Mouse (Mus musculus): Measurements from ENCODE around the gene Hist1h2aa. TPM values are rescaled to one million over a fixed set of nuclear protein-coding genes. Genes with fewer than 3 reads are reported as not detected.

Gene Hist1h2aa
- not detected in 2 replicates for polyA plus RNA-seq (2015; fragmentation: Nextera tagmentation; extraction: Ambion mirVana)

- no peak within 1 kb of the TSS for H3K4me3 ChIP-seq (ENCODE audit: low read depth, low read length)
- H3K4me1 ChIP-seq (ENCODE audit: control insufficient read depth, insufficient read depth, low read length): no peaks in the 10 kb centered on the region
- no peaks in the 10 kb centered on the region for H3K27me3 ChIP-seq (ENCODE audit: control insufficient read depth, insufficient read depth, low read depth, low read length)
- H3K36me3 ChIP-seq (ENCODE audit: control insufficient read depth, insufficient read depth, low read length): no peaks in the 10 kb centered on the region
- no peaks in the 10 kb centered on the region for H3K9me3 ChIP-seq (replicated peaks; ENCODE audit: control insufficient read depth, low read length, poor library complexity, severe bottlenecking)
- no peak within 1 kb of the TSS for H3K4me2 ChIP-seq (ENCODE audit: low read length)
- H3K27ac ChIP-seq (ENCODE audit: low read length): no peak within 1 kb of the TSS
- ATAC-seq: no peak
- H3K9ac ChIP-seq (ENCODE audit: low read depth, low read length): no peak within 1 kb of the TSS
- 93% methylated on average over 10 of the region's 10 CpGs for WGBS
Observed at GRCm38 (mm10) chr13:23934211-23934520, at the start of gene Hist1h2aa. Gene Hist1h2aa (plus strand): TSS chr13:23934462.

DNA sequence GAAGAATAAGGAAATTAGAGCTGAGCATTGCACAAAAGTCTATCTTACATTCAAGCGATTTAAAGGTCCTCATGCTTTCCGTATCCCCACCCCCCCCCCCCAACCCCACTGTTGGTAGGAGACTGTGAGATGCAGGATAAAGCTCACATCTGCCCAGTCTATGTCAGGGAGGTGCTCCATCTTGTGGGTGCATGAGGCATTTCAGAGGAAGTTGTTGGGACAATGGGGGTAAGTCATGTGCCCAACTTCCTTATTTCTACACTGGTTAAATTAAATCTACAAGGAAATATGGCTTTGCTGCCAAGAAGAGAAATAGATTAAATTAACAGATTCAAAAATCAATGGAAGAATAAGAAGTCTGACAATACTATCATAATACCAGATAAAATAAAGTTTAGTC is 48.7 kb upstream of the Hist1h2aa start:
- H3K27ac ChIP-seq (ENCODE audit: low read length): no peak overlapping the region
- no peaks in the 10 kb centered on the region for H3K9me3 ChIP-seq (replicated peaks; ENCODE audit: control insufficient read depth, low read length, poor library complexity, severe bottlenecking)
- no peak overlapping the region for H3K4me2 ChIP-seq (ENCODE audit: low read length)
- H3K36me3 ChIP-seq (ENCODE audit: control insufficient read depth, insufficient read depth, low read length): no peaks in the 10 kb centered on the region
- ATAC-seq: no peak
- no peaks in the 10 kb centered on the region for H3K4me1 ChIP-seq (ENCODE audit: control insufficient read depth, insufficient read depth, low read length)
- no peaks in the 10 kb centered on the region for H3K27me3 ChIP-seq (ENCODE audit: control insufficient read depth, insufficient read depth, low read depth, low read length)
- H3K9ac ChIP-seq (ENCODE audit: low read depth, low read length): no peak overlapping the region
- WGBS: 29% methylated on average over 2 of the region's 2 CpGs
- H3K4me3 ChIP-seq (ENCODE audit: low read depth, low read length): no peak overlapping the region

GRCm38 (mm10) chr13:23887026-23887725 is 47.1 kb upstream of the Hist1h2aa start:
- Histone ChIP-seq H3K9ac (ENCODE audit: low read depth, low read length) (no peak overlapping the region), H3K27ac (ENCODE audit: low read length) (no peak overlapping the region), H3K36me3 (ENCODE audit: control insufficient read depth, insufficient read depth, low read length) (no peaks in the 10 kb centered on the region), H3K4me3 (ENCODE audit: low read depth, low read length) (no peak overlapping the region), H3K9me3 (replicated peaks; ENCODE audit: control insufficient read depth, low read length, poor library complexity, severe bottlenecking) (no peaks in the 10 kb centered on the region), H3K27me3 (ENCODE audit: control insufficient read depth, insufficient read depth, low read depth, low read length) (no peaks in the 10 kb centered on the region), H3K4me1 (ENCODE audit: control insufficient read depth, insufficient read depth, low read length) (no peaks in the 10 kb centered on the region), H3K4me2 (ENCODE audit: low read length) (no peak overlapping the region)
- 87% methylated on average over 3 of the region's 3 CpGs for WGBS
- ATAC-seq: no peak

DNA sequence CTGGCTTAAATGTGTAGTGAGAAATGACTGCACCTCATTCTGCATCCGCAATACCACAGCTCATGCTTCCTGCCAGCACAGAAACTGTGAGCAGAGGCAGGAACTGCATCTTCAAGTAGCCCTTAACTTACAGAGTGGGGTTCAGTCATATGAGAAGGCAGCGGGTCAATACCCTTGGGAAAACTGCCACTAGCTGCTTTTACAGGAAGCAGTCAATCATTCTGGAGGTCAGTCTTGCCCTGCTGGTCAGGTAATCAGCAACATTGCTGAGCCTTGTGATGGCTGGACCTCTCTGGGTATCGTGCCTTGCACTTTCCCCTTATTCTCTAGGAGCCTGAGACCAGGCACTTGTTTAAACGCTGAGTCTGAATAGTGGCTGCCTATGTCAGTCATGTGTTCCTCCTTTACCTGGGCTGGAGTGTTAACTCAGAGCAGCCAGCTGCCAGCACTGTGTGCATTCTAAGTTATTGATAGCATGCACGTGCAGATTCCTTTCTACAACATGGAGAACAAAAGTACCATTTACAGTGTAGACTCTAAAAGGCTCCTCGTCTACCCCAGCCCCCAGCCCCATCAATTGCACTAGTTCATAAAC is 45.2 kb upstream of the Hist1h2aa start:
- Histone ChIP-seq H3K9ac (ENCODE audit: low read depth, low read length) (no peak overlapping the region), H3K4me3 (ENCODE audit: low read depth, low read length) (no peak overlapping the region), H3K4me2 (ENCODE audit: low read length) (no peak overlapping the region), H3K36me3 (ENCODE audit: control insufficient read depth, insufficient read depth, low read length) (no peaks in the 10 kb centered on the region), H3K9me3 (replicated peaks; ENCODE audit: control insufficient read depth, low read length, poor library complexity, severe bottlenecking) (no peaks in the 10 kb centered on the region), H3K4me1 (ENCODE audit: control insufficient read depth, insufficient read depth, low read length) (0 out of 2 replicates have a peak, but pooled peaks cover 2% of the 10 kb centered on the region), H3K27ac (ENCODE audit: low read length) (no peak overlapping the region), H3K27me3 (ENCODE audit: control insufficient read depth, insufficient read depth, low read depth, low read length) (no peaks in the 10 kb centered on the region)
- 82% methylated on average over 6 of the region's 6 CpGs for WGBS
- ATAC-seq: no peak

- ATAC-seq: no peak
- no peak overlapping the region for H3K9ac ChIP-seq (ENCODE audit: low read depth, low read length)
- H3K9me3 ChIP-seq (replicated peaks; ENCODE audit: control insufficient read depth, low read length, poor library complexity, severe bottlenecking): no peaks in the 10 kb centered on the region
- no peaks in the 10 kb centered on the region for H3K27me3 ChIP-seq (ENCODE audit: control insufficient read depth, insufficient read depth, low read depth, low read length)
- 7% methylated on average over 9 of the region's 9 CpGs for WGBS
- no peak overlapping the region for H3K4me2 ChIP-seq (ENCODE audit: low read length)
- H3K4me3 ChIP-seq (ENCODE audit: low read depth, low read length): no peak overlapping the region
- H3K27ac ChIP-seq (ENCODE audit: low read length): no peak overlapping the region
- H3K4me1 ChIP-seq (ENCODE audit: control insufficient read depth, insufficient read depth, low read length): 0 out of 2 replicates have a peak, but pooled peaks cover 2% of the 10 kb centered on the region
- no peaks in the 10 kb centered on the region for H3K36me3 ChIP-seq (ENCODE audit: control insufficient read depth, insufficient read depth, low read length)
Observed at GRCm38 (mm10) chr13:23892592-23893268, 41.5 kb upstream of the Hist1h2aa start.

- H3K36me3 ChIP-seq (ENCODE audit: control insufficient read depth, insufficient read depth, low read length): no peaks in the 10 kb centered on the region
- no peaks in the 10 kb centered on the region for H3K9me3 ChIP-seq (replicated peaks; ENCODE audit: control insufficient read depth, low read length, poor library complexity, severe bottlenecking)
- no peak overlapping the region for H3K9ac ChIP-seq (ENCODE audit: low read depth, low read length)
- H3K27ac ChIP-seq (ENCODE audit: low read length): no peak overlapping the region
- ATAC-seq: peak; percentile 58
- H3K27me3 ChIP-seq (ENCODE audit: control insufficient read depth, insufficient read depth, low read depth, low read length): no peaks in the 10 kb centered on the region
- H3K4me2 ChIP-seq (ENCODE audit: low read length): no peak overlapping the region
- WGBS: 6% methylated on average over 4 of the region's 4 CpGs
- H3K4me3 ChIP-seq (ENCODE audit: low read depth, low read length): no peak overlapping the region
- 0 out of 2 replicates have a peak, but pooled peaks cover 2% of the 10 kb centered on the region for H3K4me1 ChIP-seq (ENCODE audit: control insufficient read depth, insufficient read depth, low read length)
Observed at GRCm38 (mm10) chr13:23893269-23893593, 41.0 kb upstream of the Hist1h2aa start.

DNA sequence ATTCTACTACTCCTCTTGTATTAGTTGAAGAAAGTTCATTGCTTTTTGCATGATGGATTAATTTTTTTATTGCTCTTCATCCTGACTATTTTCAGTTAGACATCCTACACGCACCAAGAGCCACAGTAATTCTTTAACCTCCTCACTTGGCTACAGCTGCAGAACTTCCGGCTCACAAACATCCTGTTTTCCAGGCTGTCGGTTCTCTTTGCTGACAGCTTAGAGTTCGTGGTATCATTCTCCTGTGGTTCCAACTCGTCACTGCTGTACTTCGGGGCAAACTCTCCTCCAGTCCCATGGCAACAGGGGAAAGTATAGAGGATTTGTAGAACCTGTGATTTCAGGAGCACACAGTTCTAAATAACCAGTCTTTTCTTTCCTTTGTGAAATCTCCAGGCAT is 36.0 kb upstream of the Hist1h2aa start:
- no peaks in the 10 kb centered on the region for H3K27me3 ChIP-seq (ENCODE audit: control insufficient read depth, insufficient read depth, low read depth, low read length)
- no peak overlapping the region for H3K4me3 ChIP-seq (ENCODE audit: low read depth, low read length)
- no peaks in the 10 kb centered on the region for H3K4me1 ChIP-seq (ENCODE audit: control insufficient read depth, insufficient read depth, low read length)
- no peak overlapping the region for H3K27ac ChIP-seq (ENCODE audit: low read length)
- H3K36me3 ChIP-seq (ENCODE audit: control insufficient read depth, insufficient read depth, low read length): no peaks in the 10 kb centered on the region
- WGBS: 39% methylated on average over 6 of the region's 6 CpGs
- H3K9me3 ChIP-seq (replicated peaks; ENCODE audit: control insufficient read depth, low read length, poor library complexity, severe bottlenecking): no peaks in the 10 kb centered on the region
- no peak overlapping the region for H3K9ac ChIP-seq (ENCODE audit: low read depth, low read length)
- no peak for ATAC-seq
- H3K4me2 ChIP-seq (ENCODE audit: low read length): no peak overlapping the region

DNA sequence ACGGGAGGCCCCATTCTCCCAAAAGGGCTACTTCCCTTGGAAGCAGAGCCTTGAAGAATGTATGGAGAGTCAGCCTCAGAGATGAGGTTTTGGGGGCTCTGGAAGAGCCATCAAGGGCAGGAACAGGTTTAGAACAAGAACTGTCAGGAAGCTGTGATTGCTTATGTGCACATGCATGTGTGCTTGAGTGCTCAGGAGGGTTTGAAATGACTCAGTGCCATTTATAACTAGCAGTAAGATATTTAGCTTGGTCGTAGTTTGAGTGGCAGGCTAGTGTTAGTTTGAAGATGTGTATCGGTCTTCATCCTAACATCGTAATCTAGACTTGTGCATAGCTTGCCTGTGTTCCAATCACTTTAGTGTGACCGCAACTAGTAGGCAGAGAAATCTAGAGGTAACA is 27.4 kb upstream of the Hist1h2aa start:
- no peak overlapping the region for H3K9ac ChIP-seq (ENCODE audit: low read depth, low read length)
- H3K27me3 ChIP-seq (ENCODE audit: control insufficient read depth, insufficient read depth, low read depth, low read length): no peaks in the 10 kb centered on the region
- no peak for ATAC-seq
- no peaks in the 10 kb centered on the region for H3K9me3 ChIP-seq (replicated peaks; ENCODE audit: control insufficient read depth, low read length, poor library complexity, severe bottlenecking)
- 94% methylated on average over 5 of the region's 5 CpGs for WGBS
- H3K27ac ChIP-seq (ENCODE audit: low read length): no peak overlapping the region
- no peak overlapping the region for H3K4me3 ChIP-seq (ENCODE audit: low read depth, low read length)
- H3K36me3 ChIP-seq (ENCODE audit: control insufficient read depth, insufficient read depth, low read length): no peaks in the 10 kb centered on the region
- H3K4me1 ChIP-seq (ENCODE audit: control insufficient read depth, insufficient read depth, low read length): no peaks in the 10 kb centered on the region
- no peak overlapping the region for H3K4me2 ChIP-seq (ENCODE audit: low read length)

GRCm38 (mm10) chr13:23910121-23910520 is 24.1 kb upstream of the Hist1h2aa start:
- Histone ChIP-seq H3K9me3 (replicated peaks; ENCODE audit: control insufficient read depth, low read length, poor library complexity, severe bottlenecking) (no peaks in the 10 kb centered on the region), H3K27ac (ENCODE audit: low read length) (no peak overlapping the region), H3K36me3 (ENCODE audit: control insufficient read depth, insufficient read depth, low read length) (no peaks in the 10 kb centered on the region), H3K9ac (ENCODE audit: low read depth, low read length) (no peak overlapping the region), H3K27me3 (ENCODE audit: control insufficient read depth, insufficient read depth, low read depth, low read length) (no peaks in the 10 kb centered on the region), H3K4me2 (ENCODE audit: low read length) (no peak overlapping the region), H3K4me3 (ENCODE audit: low read depth, low read length) (no peak overlapping the region), H3K4me1 (ENCODE audit: control insufficient read depth, insufficient read depth, low read length) (no peaks in the 10 kb centered on the region)
- WGBS: 93% methylated on average over 5 of the region's 5 CpGs
- no peak for ATAC-seq

Measured in midbrain, embryonic 16.5 days (tissue).